Mouse (Mus musculus) lung, postnatal 0 days (tissue): ENCODE results near the gene Gm13697. TPM values are rescaled to one million over a fixed set of nuclear protein-coding genes. Genes with fewer than 3 reads are reported as not detected.

ENCODE experiments used
- ATAC-seq: fragments of 200-750 bp; cut with Nextera tagmentation; 2 replicates; pipeline ENCODE4 v1.8.0; 2017; ENCODE audit warnings: moderate library complexity
- DNase-seq: peaks from one replicate; pipeline ENCODE4 v3.0.0-alpha.2; 2016; ENCODE audit warnings: low spot score
- H3K27ac ChIP-seq: fragments of 300-500 bp; sonication (generic); 2 replicates; pipeline ENCODE4 v1.5.1; 2014; ENCODE audit warnings: antibody characterized with exemption, mild to moderate bottlenecking, low read length, mixed read lengths
- H3K27me3 ChIP-seq: fragments of 300-500 bp; sonication (generic); replicated peaks from 2 replicates; pipeline ENCODE4 v1.6.1; 2014; ENCODE audit warnings: low read length, mixed read lengths; ENCODE audit not compliant: insufficient read depth
- H3K36me3 ChIP-seq: fragments of 300-500 bp; sonication (generic); 2 replicates; pipeline ENCODE4 v1.6.1; 2014; ENCODE audit warnings: low read length, mixed read lengths; ENCODE audit not compliant: insufficient read depth
- H3K4me1 ChIP-seq: fragments of 300-500 bp; sonication (generic); 2 replicates; pipeline ENCODE4 v1.6.1; 2014; ENCODE audit warnings: antibody characterized with exemption, low read depth, low read length, mixed read lengths; ENCODE audit not compliant: insufficient read depth
- H3K4me2 ChIP-seq: fragments of 300-500 bp; sonication (generic); replicated peaks from 2 replicates; pipeline ENCODE4 v1.6.1; 2014; ENCODE audit warnings: low read depth, mild to moderate bottlenecking, low read length, moderate library complexity, mixed read lengths
- H3K4me3 ChIP-seq: fragments of 300-500 bp; sonication (generic); 2 replicates; pipeline ENCODE4 v1.5.1; 2014; ENCODE audit warnings: low read depth, low read length
- H3K9ac ChIP-seq: fragments of 300-500 bp; sonication (generic); replicated peaks from 2 replicates; pipeline ENCODE4 v1.6.1; 2014; ENCODE audit warnings: low read depth, mild to moderate bottlenecking
- H3K9me3 ChIP-seq: fragments of 300-500 bp; sonication (generic); 2 replicates; pipeline ENCODE4 v1.6.1; 2016; ENCODE audit warnings: low read length, mixed read lengths
- CTCF ChIP-seq: IDR thresholded peaks from 2 replicates; pipeline ENCODE4 v1.5.1; 2016; ENCODE audit warnings: antibody characterized with exemption, mild to moderate bottlenecking
- EP300 ChIP-seq: IDR thresholded peaks from 2 replicates; pipeline ENCODE4 v1.6.1; 2016; ENCODE audit warnings: antibody characterized with exemption, mild to moderate bottlenecking, control low read depth
- WGBS: fragments of 180-500 bp; shearing (Covaris S2); extraction: QIAGEN DNeasy Blood & Tissue Kit; methylation state at CpG from one replicate; pipeline ENCODE4 v1.1.7; 2014; 5-methylcytosine and 5-hydroxymethylcytosine counted together
- polyA plus RNA-seq: library from polyadenylated mRNA; unstranded; fragments of >200 nt; fragmentation: Nextera tagmentation; extraction: Ambion mirVana; gene quantifications from 2 replicates; pipeline ENCODE4 v1.2.1, GENCODE M21; 2015

The Gm13697 gene
- polyA plus RNA-seq, 1 experiment from 2014 or later: not detected

- WGBS: 94% methylated on average over 2 of the region's 2 CpGs
- DNase-seq (no peak), ATAC-seq (no peak)
- Histone ChIP-seq H3K4me2 (no peak overlapping the region), H3K4me1 (no peaks in the 10 kb centered on the region), H3K4me3 (no peak overlapping the region), H3K27ac (no peak overlapping the region), H3K36me3 (no peaks in the 10 kb centered on the region), H3K9ac (no peak overlapping the region), H3K27me3 (no peaks in the 10 kb centered on the region), H3K9me3 (no peaks in the 10 kb centered on the region)
- TF ChIP-seq CTCF (no peak), EP300 (no peak)
These were observed 48.0 kb downstream of the Gm13697 start for GRCm38 (mm10) chr2:84032505-84032904.

DNA sequence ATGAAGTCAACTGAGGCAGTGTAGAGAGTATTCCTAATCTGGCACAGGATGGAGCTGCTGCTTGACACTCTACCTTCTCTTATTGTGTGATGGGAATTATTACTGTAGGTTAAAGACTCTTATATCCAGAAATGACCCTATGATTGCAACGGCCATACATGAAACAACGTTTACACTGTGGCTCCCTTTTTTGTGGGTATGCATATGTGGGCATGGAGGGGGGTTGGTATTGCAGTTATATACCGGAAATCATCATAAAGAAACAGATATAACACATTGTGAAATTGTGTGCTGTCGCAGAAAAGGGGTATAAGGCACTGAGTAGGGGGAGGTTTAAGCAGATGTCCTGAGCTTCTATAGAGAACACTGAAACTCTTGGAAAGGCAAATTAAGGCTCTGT, 51.5 kb downstream of the Gm13697 start:
- Histone ChIP-seq H3K27ac (no peak overlapping the region), H3K36me3 (no peaks in the 10 kb centered on the region), H3K9ac (no peak overlapping the region), H3K9me3 (no peaks in the 10 kb centered on the region), H3K4me3 (no peak overlapping the region), H3K4me2 (no peak overlapping the region), H3K4me1 (no peaks in the 10 kb centered on the region), H3K27me3 (no peaks in the 10 kb centered on the region)
- no peak for DNase-seq
- WGBS: 76% methylated on average over 4 of the region's 4 CpGs
- ATAC-seq: no peak
- TF ChIP-seq CTCF (no peak), EP300 (no peak)

Other genes with a start within 250 kb of the Gm13697 start
- gene Fam171b, start 172.1 kb upstream of the Gm13697 start, polyA plus RNA-seq: 0.26 and 0.29 TPM in 2 replicates
- 0.17 and 0.38 TPM in 2 replicates for gene Zswim2, start 43.5 kb upstream of the Gm13697 start, polyA plus RNA-seq
- not detected in 2 replicates for gene Gm13698, start 29.1 kb upstream of the Gm13697 start, polyA plus RNA-seq
- not detected in 2 replicates for gene Gm13693, start 23.2 kb upstream of the Gm13697 start, polyA plus RNA-seq
- not detected in 2 replicates for gene Gm13695, start 17.4 kb upstream of the Gm13697 start, polyA plus RNA-seq
- gene Gm13696, start 11.6 kb upstream of the Gm13697 start, polyA plus RNA-seq: not detected in 2 replicates
- not detected in 2 replicates for gene Gm13694, start 5.8 kb upstream of the Gm13697 start, polyA plus RNA-seq
- not detected in 2 replicates for gene Gm13691, start 5.8 kb downstream of the Gm13697 start, polyA plus RNA-seq